Mouse (Mus musculus) ES-Bruce4 (cell line): ENCODE data around the gene Arhgef6. TPM values are rescaled to one million over a fixed set of nuclear protein-coding genes. Genes with fewer than 3 reads are reported as not detected.

Source experiments
- H3K27ac ChIP-seq: 2 replicates; pipeline ENCODE4 v1.5.1; 2012; ENCODE audit warnings: low read length, inconsistent platforms; ENCODE audit not compliant: insufficient read depth
- H3K27me3 ChIP-seq: 2 replicates; pipeline ENCODE4 v1.6.1; 2012; ENCODE audit warnings: mild to moderate bottlenecking, low read length, inconsistent platforms; ENCODE audit not compliant: control insufficient read depth, poor library complexity, insufficient read depth, severe bottlenecking
- H3K36me3 ChIP-seq: 2 replicates; pipeline ENCODE4 v1.6.1; 2012; ENCODE audit warnings: inconsistent platforms, mild to moderate bottlenecking, low read length, moderate library complexity; ENCODE audit not compliant: control insufficient read depth, poor library complexity, insufficient read depth, severe bottlenecking
- H3K4me1 ChIP-seq: one replicate; pipeline ENCODE4 v1.8.1; 2011; ENCODE audit warnings: low read length; ENCODE audit not compliant: control insufficient read depth, insufficient read depth
- H3K4me3 ChIP-seq: 2 replicates; pipeline ENCODE4 v1.5.1; 2011; ENCODE audit warnings: low read depth, mild to moderate bottlenecking, low read length
- H3K9ac ChIP-seq: 2 replicates; pipeline ENCODE4 v1.6.1; 2012; ENCODE audit warnings: low read depth, mild to moderate bottlenecking, inconsistent platforms; ENCODE audit not compliant: poor library complexity, severe bottlenecking
- H3K9me3 ChIP-seq: replicated peaks from 2 replicates; pipeline ENCODE4 v1.6.1; 2012; ENCODE audit warnings: mild to moderate bottlenecking, low read length, inconsistent platforms; ENCODE audit not compliant: control insufficient read depth, poor library complexity, insufficient read depth, severe bottlenecking
- CTCF ChIP-seq: IDR thresholded peaks from one replicate; pipeline ENCODE4 v1.8.1; 2011; ENCODE audit warnings: low read depth, low read length
- EP300 ChIP-seq: IDR thresholded peaks from 2 replicates; pipeline ENCODE4 v1.6.1; 2011; ENCODE audit warnings: low read depth, low read length; ENCODE audit not compliant: insufficient read depth
- POLR2A ChIP-seq: IDR thresholded peaks from one replicate; pipeline ENCODE4 v1.8.1; 2011; ENCODE audit warnings: low read length; ENCODE audit not compliant: insufficient read depth
- polyA plus RNA-seq: library from polyadenylated mRNA; stranded (reverse); fragments of >200 nt; gene quantifications from 2 replicates; pipeline ENCODE4 v1.2.4, GENCODE M21; 2011; ENCODE audit warnings: low read depth; ENCODE audit not compliant: missing spikeins, insufficient read depth, insufficient read length

Gene Arhgef6
- polyA plus RNA-seq, 1 experiment = 5.8 TPM

- H3K9me3 ChIP-seq = no peaks in the 10 kb centered on the region
- no peaks in the 10 kb centered on the region for H3K4me1 ChIP-seq
- no peak overlapping the region for H3K4me3 ChIP-seq
- H3K27ac ChIP-seq = no peak overlapping the region
- H3K27me3 ChIP-seq = no peaks in the 10 kb centered on the region
- H3K36me3 ChIP-seq = no peaks in the 10 kb centered on the region
- TF ChIP-seq CTCF (no peak), EP300 (0 out of 2 replicates have a peak, but pooled peaks have one; percentile 40)
- H3K9ac ChIP-seq = no peak overlapping the region
Observed at GRCm38 (mm10) chrX:57198036-57198435, 140.5 kb downstream of the Arhgef6 start.

- H3K36me3 ChIP-seq = no peaks in the 10 kb centered on the region
- H3K4me1 ChIP-seq = no peaks in the 10 kb centered on the region
- TF ChIP-seq CTCF (no peak), EP300 (no peak), POLR2A (no peak)
- no peaks in the 10 kb centered on the region for H3K27me3 ChIP-seq
- no peak overlapping the region for H3K27ac ChIP-seq
- no peak overlapping the region for H3K4me3 ChIP-seq
- no peaks in the 10 kb centered on the region for H3K9me3 ChIP-seq
- H3K9ac ChIP-seq = no peak overlapping the region
Observed at GRCm38 (mm10) chrX:57196319-57196718, 142.2 kb downstream of the Arhgef6 start.

- Histone ChIP-seq H3K27me3 (no peaks in the 10 kb centered on the region), H3K9me3 (no peaks in the 10 kb centered on the region), H3K36me3 (no peaks in the 10 kb centered on the region), H3K4me3 (no peak overlapping the region), H3K27ac (no peak overlapping the region), H3K4me1 (no peaks in the 10 kb centered on the region), H3K9ac (no peak overlapping the region)
- no peak for TF ChIP-seq POLR2A
- no peak for TF ChIP-seq CTCF
- no peak for TF ChIP-seq EP300
Observed at GRCm38 (mm10) chrX:57189335-57189734, 149.2 kb downstream of the Arhgef6 start.

GRCm38 (mm10) chrX:57187301-57187700 is 151.2 kb downstream of the Arhgef6 start:
- no peak for TF ChIP-seq EP300
- TF ChIP-seq CTCF = no peak
- no peak for TF ChIP-seq POLR2A
- Histone ChIP-seq H3K27ac (no peak overlapping the region), H3K27me3 (no peaks in the 10 kb centered on the region)

GRCm38 (mm10) chrX:57183359-57183758 is 155.2 kb downstream of the Arhgef6 start:
- no peak overlapping the region for H3K9ac ChIP-seq
- H3K9me3 ChIP-seq = no peaks in the 10 kb centered on the region
- H3K36me3 ChIP-seq = no peaks in the 10 kb centered on the region
- H3K27ac ChIP-seq = no peak overlapping the region
- H3K4me3 ChIP-seq = no peak overlapping the region
- no peaks in the 10 kb centered on the region for H3K4me1 ChIP-seq
- no peaks in the 10 kb centered on the region for H3K27me3 ChIP-seq
- TF ChIP-seq POLR2A = no peak
- TF ChIP-seq EP300 = no peak
- TF ChIP-seq CTCF = no peak

More at GRCm38 (mm10) chrX:57187301-57187700, 151.2 kb downstream of the Arhgef6 start:
- H3K36me3 ChIP-seq = no peaks in the 10 kb centered on the region
- no peak overlapping the region for H3K9ac ChIP-seq
- H3K9me3 ChIP-seq = no peaks in the 10 kb centered on the region
- no peaks in the 10 kb centered on the region for H3K4me1 ChIP-seq
- no peak overlapping the region for H3K4me3 ChIP-seq

- Histone ChIP-seq H3K4me3 (no peak overlapping the region), H3K27me3 (no peaks in the 10 kb centered on the region), H3K4me1 (no peaks in the 10 kb centered on the region), H3K9me3 (no peaks in the 10 kb centered on the region), H3K27ac (no peak overlapping the region), H3K36me3 (no peaks in the 10 kb centered on the region), H3K9ac (no peak overlapping the region)
- TF ChIP-seq CTCF (no peak), POLR2A (no peak), EP300 (no peak)
Observed at GRCm38 (mm10) chrX:57182470-57182869, 156.1 kb downstream of the Arhgef6 start.

Other genes with a start within 250 kb of the Arhgef6 start
- gene Cd40lg, start 126.6 kb downstream of the Arhgef6 start, polyA plus RNA-seq = not detected in 2 replicates
- gene Rbmx, start 54.3 kb upstream of the Arhgef6 start, polyA plus RNA-seq = 25.0 and 28.7 TPM in 2 replicates
- gene Gm364, start 70.4 kb upstream of the Arhgef6 start, polyA plus RNA-seq = not detected in 2 replicates
- not detected in 2 replicates for gene Gpr101, start 165.0 kb upstream of the Arhgef6 start, polyA plus RNA-seq